Mouse (Mus musculus) urinary bladder, postnatal 4 days (tissue): ENCODE results near the gene Eml1.

Experiments used
- DNase-seq, 2 experiments: peaks; one replicate each; pipeline ENCODE4 v3.0.0; 2021 to 2022; ENCODE audit warnings: low spot score in 2 of 2

The Eml1 gene

DNA sequence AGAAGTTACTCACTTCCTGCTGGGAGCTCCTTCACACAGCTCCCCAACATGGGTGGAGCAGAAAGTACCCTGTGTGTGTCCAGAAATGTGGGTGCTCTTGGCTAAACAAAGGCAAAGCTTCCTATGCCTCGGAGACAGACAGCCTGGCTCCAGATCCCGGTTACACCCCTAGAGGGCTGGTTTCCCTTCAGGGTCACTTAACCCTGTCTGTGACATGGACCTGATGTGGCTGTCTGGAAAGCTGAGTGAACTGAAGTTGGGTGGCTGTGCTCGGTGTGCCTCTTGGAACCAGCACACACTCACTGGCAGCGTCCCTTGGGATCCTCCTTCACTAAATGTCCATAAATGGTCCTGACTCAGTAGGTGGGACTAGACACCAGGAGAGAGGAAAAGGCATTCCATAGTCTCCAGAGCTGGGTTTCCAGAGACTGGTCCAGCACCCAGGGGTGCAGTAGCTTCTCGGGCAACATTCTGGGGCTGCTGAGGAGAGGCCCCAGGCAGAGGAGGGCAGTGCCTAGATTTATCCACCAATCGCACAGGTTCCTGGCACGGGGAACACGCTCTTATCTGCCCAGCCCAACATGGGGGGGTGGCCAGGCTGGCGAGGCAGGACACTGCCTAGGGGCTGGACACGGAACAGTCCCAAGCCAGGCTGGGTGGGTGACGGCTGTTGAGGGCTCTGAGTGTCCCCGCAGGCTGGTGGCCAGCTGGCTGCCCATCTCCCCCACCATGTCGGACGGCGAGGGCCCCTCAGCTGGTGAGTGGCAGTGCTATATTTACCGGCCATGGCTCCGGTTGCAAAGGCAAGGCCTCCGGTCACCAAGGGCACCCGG is at the start of gene Eml1:
TSS of gene Eml1 (plus strand) at position 362 of the 833 bp plus-strand sequence.
- no peak for DNase-seq

DNA sequence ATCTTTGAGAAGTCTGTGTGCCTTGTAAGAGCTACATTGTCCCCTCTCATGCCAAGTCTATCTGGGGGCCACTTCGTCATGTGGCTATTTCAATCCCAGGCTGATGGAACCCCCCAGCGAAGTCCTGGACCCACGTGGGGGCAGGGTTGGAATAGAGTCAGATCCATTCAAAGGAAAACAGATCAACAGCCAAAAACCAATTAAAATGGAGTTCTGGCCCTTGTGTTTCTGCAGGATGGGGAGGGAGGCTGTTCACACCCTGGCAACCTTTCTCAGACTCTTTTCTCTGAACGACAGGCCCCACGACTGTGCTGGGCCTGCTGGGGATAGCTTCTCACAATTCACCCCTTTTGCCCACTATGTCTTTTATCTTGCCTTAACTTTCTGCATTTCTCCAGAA is 44.4 kb upstream of the Eml1 start:
- DNase-seq: no peak

GRCm38 (mm10) chr12:108327889-108328491 is 42.8 kb upstream of the Eml1 start:
- DNase-seq: peak in 1 of 2 experiments; percentile 43

DNA sequence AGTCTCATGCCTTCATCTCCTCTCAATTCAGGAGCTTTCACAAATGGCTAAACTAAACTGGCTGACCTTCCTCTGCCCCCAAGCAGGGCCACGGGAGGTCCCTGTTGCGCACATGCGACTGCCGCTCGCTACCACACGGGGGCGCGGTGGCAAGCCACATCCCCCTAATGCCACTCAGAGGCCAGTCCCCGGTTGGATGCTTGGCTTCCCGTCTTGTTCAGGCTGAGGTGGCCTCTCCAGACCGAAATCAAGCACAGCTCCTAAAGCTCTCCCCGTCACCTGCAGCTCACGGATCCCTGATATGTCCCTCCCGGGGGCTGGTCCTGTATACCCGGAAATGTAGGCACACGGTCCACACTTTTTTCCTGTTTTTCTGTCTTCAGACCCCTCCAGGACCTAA is 37.7 kb upstream of the Eml1 start:
- peak; percentile 82 to 89 for DNase-seq

GRCm38 (mm10) chr12:108333481-108333882 is 37.3 kb upstream of the Eml1 start:
- DNase-seq: peak in 1 of 2 experiments; percentile 31

DNA sequence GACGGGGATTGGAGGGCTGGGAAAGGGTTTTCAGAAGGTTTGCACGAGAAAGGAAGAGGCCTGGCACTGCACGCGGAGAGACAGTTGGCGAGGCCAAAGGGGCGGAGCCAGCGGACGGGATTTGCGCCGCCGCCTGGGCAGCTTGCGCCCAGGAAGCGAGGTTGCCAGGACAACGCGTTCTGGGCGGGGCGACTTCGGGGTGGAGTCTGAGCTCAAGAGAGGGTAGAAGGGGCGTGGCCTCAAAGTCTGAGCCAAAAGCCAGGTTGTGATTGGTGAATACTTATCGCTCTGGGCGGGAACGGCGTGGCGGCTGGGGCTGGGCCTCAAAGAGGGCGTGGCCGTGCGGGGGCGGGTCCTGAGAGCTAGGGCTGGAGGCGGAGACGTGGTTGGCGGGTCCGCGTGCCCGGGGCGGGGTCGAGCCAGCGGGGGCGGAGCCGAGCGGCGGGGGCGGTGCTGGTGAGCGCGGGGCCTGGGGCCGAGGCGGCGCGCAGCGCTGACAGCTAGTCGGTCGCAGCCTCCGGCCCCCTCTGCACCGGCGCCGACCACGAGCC is 36.8 kb upstream of the Eml1 start, which contains the start of gene Cyp46a1:
TSS of gene Cyp46a1 (plus strand) at position 487 of the 551 bp plus-strand sequence.
- peak; percentile 100 for DNase-seq

DNA sequence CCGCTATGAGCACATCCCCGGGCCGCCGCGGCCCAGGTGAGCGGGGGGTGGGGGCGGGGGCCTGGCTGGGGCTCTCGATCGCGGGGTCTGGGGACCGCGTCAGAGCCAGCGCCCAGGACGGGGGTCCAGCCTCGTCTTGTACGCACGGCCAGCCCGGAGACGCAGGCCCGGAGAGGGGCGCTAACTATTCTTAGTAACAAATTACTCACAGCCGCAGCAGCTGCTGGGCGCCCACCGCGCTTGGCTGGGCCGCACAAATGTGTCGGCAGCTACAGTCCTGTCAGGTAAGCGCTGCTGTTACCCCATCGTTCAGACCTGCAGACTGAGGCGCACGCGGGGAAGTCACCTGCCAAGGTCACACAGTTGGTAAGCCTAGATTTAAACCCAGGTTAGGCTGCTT is 36.2 kb upstream of the Eml1 start:
- DNase-seq: no peak

- DNase-seq: no peak
Observed at GRCm38 (mm10) chr12:108338572-108339190, 32.1 kb upstream of the Eml1 start.

GRCm38 (mm10) chr12:108348151-108348550 is 22.6 kb upstream of the Eml1 start:
- DNase-seq: no peak

GRCm38 (mm10) chr12:108349026-108349425 is 21.7 kb upstream of the Eml1 start:
- no peak for DNase-seq

GRCm38 (mm10) chr12:108350931-108351330 is 19.8 kb upstream of the Eml1 start:
- no peak for DNase-seq

DNA sequence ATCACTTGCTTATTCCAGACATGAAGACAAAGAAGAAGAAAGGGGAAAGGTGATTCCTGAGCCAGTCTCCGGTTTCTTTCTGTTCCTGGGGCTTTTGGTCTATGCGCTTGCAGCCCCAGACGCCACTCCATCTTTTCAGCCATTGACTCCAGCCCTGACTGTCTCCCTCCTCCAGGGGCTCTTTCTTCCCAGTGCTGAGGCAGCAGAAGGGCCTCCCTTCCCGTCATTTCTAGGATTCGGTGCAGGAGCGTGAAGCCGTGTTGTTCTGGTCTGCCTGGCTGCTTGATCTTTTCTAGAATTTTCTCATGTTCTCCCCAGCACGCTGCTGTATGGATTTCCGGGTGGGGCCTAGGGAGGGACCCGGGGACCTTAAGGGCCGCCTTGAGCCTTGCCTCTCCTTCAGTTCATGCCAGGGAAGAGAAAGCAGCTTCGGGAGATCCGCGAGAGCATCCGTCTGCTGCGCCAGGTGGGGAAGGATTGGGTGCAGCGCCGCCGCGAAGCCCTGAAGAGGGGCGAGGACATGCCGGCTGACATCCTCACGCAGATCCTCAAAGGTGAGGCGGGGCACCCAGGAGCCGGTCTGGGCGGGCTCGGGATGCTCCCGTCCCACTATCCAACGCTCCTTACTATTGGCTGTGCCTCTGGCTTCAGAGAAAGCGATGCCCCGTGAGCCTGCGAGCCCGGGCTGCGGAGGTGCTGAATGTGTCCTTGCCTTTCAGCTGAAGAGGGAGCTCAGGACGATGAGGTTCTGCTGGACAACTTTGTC is 18.2 kb upstream of the Eml1 start:
- DNase-seq: no peak

DNA sequence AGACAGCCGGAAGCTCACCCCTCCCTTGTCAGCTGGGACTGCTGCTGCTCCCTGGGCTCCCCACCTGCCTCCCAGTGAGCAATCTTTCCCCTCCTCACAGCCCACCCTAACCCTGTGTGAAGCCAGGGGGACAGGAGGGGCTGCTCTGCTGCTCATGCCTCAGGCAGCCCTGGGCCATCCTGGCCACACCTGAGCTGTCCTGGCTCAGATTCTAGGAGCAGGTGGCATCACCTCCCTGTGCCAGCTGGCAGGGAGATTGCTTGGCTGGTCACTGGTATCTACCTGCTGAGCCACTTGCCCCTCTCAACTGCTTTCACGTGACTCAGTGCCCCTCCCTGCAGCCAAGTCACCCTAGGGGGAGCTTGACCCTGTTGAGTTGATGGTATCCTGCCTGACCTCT is 16.5 kb upstream of the Eml1 start:
- no peak for DNase-seq

GRCm38 (mm10) chr12:108355271-108355670 is 15.5 kb upstream of the Eml1 start:
- no peak for DNase-seq

GRCm38 (mm10) chr12:108355986-108356385 is 14.8 kb upstream of the Eml1 start:
- no peak for DNase-seq

- DNase-seq: peak; percentile 71 to 84
Observed at GRCm38 (mm10) chr12:108363796-108364195, 7.0 kb upstream of the Eml1 start.

DNA sequence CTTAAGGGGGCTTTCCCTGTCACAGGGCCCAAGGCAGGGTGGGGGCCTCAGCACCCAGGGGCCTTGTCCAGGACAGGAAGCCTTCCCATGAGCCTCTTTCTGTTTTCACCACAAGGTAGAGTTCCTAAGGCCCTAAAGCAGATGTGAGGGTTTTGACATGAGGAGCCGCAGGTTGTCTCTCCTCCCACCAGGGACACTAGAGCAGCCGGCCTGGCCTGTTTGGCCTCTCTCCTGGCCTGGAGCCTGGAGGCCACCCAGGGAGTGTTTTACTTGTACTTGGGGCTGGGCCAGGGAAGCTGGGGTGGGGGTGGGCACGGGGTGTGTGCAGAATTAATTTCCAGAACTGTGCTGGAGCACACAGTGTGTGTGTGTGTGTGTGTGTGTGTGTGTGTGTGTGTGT is 5.4 kb upstream of the Eml1 start:
- peak; percentile 78 to 80 for DNase-seq

DNA sequence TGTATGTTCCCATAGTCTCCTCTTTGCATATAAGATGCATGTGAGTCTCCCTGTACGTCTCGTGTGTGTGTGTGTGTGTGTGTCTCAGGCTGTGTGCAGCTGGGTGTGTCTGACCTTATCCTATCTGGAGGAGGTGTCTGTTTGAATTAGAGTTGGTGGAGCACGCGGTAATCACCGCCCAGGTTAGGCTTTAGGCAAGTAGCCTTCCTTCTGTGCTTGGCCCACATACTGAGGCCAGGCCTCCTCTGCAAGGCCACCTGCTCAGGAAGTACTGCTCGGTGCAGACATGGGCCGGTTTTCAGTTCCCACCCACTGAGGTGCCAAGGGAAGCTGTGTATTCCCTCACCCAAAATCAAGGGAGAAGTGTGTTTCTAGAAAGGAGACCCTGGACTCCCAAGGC is 4.9 kb upstream of the Eml1 start:
- no peak for DNase-seq

GRCm38 (mm10) chr12:108367909-108368308 is 2.8 kb upstream of the Eml1 start:
- DNase-seq: no peak

GRCm38 (mm10) chr12:108368921-108369320 is 1.8 kb upstream of the Eml1 start:
- DNase-seq: no peak

DNA sequence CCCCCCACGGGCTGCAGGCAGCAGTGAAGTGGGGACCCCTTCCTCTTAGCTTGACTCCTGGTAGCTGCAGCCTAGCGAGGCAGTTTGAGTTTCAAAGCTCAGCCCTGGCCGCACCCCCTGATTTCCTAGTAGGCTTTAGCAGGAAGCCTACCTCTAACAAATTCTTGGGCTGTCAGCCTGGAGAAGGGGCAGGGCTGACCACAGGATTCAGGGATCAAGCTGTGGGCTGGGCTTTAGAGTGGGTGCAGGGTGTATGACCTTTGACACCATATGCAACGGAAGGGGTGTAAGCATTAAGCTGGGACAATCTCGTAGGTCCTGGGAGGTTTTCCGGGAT is 640 bp downstream of the Eml1 start:
- no peak for DNase-seq

- no peak for DNase-seq
Observed at GRCm38 (mm10) chr12:108372241-108372640, 1.5 kb downstream of the Eml1 start.
